Mouse (Mus musculus) bone marrow macrophage, adult 2 months (primary cell): ENCODE data around the gene Nxpe3. TPM values are rescaled to one million over a fixed set of nuclear protein-coding genes. Genes with fewer than 3 reads are reported as not detected.
"Not testable (repeated sequence)": the region's sequence is repeated elsewhere in the genome, so short reads cannot be mapped to it uniquely, and the experiment has no call there.

Experiments used
- H3K27ac ChIP-seq: 2 replicates; pipeline ENCODE4 v1.5.1; 2012; ENCODE audit warnings: low read depth, low read length; ENCODE audit not compliant: insufficient read depth
- H3K4me1 ChIP-seq: 2 replicates; pipeline ENCODE4 v1.6.1; 2012; ENCODE audit warnings: low read length; ENCODE audit not compliant: control insufficient read depth, insufficient read depth
- H3K4me3 ChIP-seq: 2 replicates; pipeline ENCODE4 v1.5.1; 2012; ENCODE audit warnings: mild to moderate bottlenecking, low read length, moderate library complexity; ENCODE audit not compliant: insufficient read depth
- CTCF ChIP-seq: IDR thresholded peaks from 2 replicates; pipeline ENCODE4 v1.5.1; 2012; ENCODE audit warnings: low read depth, mild to moderate bottlenecking, low read length, moderate library complexity
- POLR2A ChIP-seq: IDR thresholded peaks from 2 replicates; pipeline ENCODE4 v1.6.1; 2012; ENCODE audit warnings: mild to moderate bottlenecking, low read depth, low read length, borderline replicate concordance
- polyA plus RNA-seq: library from polyadenylated mRNA; stranded (reverse); fragments of >200 nt; gene quantifications from 2 replicates; pipeline ENCODE4 v1.2.4, GENCODE M21; 2012; ENCODE audit not compliant: missing spikeins, insufficient read depth, insufficient read length

Nxpe3 gene
- polyA plus RNA-seq, 1 experiment: 0.20 TPM

DNA sequence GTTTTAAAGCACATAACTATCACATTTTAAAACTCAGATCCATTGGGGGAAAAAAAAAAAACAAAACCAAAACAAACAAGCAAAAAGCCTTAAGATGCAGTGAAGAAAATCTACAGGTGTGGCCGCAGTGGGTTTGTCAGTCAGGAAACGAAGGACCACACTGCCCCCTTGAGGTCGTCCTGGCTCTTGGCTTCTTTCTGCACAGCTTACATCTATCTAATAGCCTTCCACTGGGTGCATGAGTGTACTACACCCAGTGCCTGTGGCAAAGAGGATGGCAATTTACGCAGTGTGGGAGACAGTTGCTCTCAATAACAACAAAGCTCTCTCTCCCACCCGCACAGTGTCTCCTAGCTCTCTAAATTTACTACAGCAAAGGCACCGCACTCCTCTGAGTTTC lies 36.6 kb downstream of the Nxpe3 start:
- Histone ChIP-seq H3K27ac (no peak overlapping the region), H3K4me1 (0 out of 2 replicates have a peak, but pooled peaks cover 2% of the 10 kb centered on the region), H3K4me3 (no peak overlapping the region)
- TF ChIP-seq CTCF (peak; percentile 53), POLR2A (no peak)

DNA sequence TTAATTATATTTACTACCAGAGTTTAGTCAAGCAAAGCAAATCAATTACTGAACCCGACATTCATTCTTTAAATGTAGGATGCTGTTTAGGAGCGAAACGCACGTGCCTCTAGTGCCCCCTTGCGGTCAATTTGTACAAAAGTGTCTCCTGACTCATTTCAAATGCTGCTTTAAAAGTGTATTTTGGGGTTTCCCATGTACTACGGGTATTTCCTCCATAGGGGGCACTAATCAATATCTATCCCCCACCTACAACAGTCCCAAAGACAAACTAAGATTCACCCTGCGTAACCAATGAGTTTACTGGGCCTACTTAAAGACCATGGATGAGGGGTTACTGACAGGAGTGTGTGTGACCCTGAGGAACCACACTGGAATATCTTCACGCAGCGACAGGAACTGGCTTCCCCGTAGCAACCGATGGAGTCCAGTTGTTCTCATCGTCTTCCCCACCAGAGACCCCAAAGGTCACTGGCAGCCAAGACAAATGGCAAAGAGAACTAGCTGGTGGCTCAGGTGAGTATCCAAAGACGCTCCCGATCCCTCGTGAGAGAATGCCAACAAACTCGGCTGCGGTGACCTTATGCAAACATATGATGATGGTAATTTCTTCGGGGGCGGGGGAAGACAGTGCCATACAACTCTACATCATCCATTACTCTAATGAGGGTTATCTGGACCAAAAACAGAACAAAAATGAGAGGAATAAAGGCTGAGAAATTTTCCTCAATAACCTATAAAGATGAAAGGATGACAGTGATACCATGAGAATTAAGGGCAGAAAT lies 42.0 kb downstream of the Nxpe3 start:
- Histone ChIP-seq H3K4me3 (no peak overlapping the region), H3K4me1 (peaks cover 6% of the 10 kb centered on the region), H3K27ac (no peak overlapping the region)
- TF ChIP-seq POLR2A (no peak), CTCF (no peak)

DNA sequence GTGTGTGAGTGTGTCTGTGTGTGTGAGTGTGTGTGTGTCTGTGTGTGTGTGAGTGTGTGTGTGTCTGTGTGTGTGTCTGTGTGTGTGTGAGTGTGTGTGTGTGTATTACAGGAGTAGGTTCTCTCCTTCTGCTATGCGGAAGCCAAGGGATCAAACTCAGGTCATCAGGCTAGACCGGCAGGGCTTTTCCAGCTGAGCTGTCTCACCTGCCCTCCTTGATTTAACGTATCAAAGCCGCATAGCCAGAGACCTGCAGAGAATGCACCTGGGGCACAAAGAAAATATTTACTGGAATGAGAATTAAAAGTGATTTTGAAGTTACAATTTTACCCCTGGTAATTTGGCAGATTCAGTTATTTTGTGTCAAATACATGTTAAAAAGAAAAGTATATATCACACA lies 42.6 kb downstream of the Nxpe3 start:
- Histone ChIP-seq H3K4me3 (no peak overlapping the region), H3K27ac (no peak overlapping the region), H3K4me1 (peaks cover 10% of the 10 kb centered on the region)
- TF ChIP-seq CTCF: no peak
- TF ChIP-seq POLR2A: no peak

DNA sequence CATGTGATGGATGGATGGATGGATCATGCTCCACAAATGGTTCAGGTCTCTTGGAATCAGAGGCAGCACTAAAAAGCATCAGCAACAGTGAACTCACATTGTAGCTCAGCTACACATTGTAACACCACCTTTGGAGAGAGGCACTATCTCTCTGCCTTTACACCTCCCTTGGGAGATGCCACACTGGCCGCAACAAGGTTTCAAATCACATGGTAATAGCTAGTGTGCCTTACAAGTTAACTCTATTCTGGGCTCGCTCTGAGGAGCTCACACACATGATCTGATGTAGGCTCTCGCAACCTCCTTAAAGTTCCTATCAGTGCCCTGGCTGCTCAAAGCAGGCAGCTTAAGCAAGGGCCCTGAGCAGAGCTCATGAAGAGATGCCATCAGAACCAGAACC lies 44.6 kb downstream of the Nxpe3 start:
- Histone ChIP-seq H3K4me3 (no peak overlapping the region), H3K4me1 (peaks cover 10% of the 10 kb centered on the region), H3K27ac (no peak overlapping the region)
- no peak for TF ChIP-seq POLR2A
- no peak for TF ChIP-seq CTCF

DNA sequence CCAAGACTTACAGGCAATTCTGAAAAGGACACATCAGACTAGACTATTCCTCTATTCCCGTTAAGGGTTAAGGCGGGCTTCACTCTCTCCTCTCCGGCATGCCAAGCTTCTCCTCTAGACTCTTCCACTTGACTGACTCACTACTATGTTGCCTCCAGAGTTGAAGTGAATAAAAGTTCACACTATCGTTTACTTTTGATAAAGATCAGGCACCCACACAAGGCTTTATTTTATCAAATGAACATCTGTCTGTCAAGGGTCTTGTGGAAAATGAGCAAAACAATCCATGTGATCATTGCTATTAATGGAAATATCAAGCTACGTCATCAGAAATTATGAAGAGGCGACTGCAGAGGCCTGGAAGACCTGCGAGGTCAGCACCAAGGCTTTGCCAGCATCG lies 47.4 kb downstream of the Nxpe3 start:
- H3K4me3 ChIP-seq: no peak overlapping the region
- TF ChIP-seq POLR2A (no peak), CTCF (no peak)
- peaks cover 10% of the 10 kb centered on the region for H3K4me1 ChIP-seq
- no peak overlapping the region for H3K27ac ChIP-seq

DNA sequence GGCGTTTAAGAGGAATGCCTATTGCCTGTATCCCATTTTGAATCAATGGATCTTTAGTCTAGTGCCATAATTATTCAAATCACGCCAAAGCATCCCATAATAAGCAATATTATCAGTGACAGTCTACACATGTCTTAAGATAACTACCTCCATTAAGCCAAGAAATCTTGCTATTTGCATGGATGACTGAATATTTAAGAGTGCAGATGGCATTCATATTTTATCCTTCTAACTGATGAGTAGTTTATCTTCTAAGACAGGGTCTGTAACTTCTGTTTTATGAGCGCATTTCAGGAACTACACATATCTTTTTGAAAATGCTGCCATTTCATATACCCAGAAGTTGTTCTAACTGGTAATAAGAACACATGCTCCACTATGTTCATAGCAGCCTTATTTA lies 50.2 kb downstream of the Nxpe3 start:
- no peak for TF ChIP-seq CTCF
- TF ChIP-seq POLR2A: no peak
- peaks cover 8% of the 10 kb centered on the region for H3K4me1 ChIP-seq
- H3K4me3 ChIP-seq: no peak overlapping the region
- H3K27ac ChIP-seq: no peak overlapping the region

DNA sequence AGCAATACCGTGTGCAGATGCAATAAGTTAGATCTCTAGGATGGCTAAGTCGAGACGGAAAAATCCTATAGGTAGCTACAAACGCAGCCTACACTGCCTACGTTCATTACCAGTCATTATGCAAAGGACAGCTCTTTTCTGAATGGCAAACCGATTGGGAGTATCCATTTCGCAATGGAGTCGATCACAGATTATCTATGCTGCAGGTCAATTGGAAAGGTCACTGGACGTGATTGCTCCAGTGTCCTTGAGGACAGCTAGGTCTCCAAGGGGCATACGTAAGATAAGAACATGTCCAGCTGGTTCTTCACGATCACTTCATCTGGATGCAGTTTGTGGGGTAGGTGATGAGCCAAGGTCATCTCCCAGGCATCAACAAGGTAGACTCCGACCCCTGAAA lies 51.2 kb downstream of the Nxpe3 start:
- H3K27ac ChIP-seq: no peak overlapping the region
- no peak overlapping the region for H3K4me3 ChIP-seq
- H3K4me1 ChIP-seq: peaks cover 4% of the 10 kb centered on the region; the same call in 1 of the 2 replicates
- TF ChIP-seq POLR2A: no peak
- TF ChIP-seq CTCF: no peak

DNA sequence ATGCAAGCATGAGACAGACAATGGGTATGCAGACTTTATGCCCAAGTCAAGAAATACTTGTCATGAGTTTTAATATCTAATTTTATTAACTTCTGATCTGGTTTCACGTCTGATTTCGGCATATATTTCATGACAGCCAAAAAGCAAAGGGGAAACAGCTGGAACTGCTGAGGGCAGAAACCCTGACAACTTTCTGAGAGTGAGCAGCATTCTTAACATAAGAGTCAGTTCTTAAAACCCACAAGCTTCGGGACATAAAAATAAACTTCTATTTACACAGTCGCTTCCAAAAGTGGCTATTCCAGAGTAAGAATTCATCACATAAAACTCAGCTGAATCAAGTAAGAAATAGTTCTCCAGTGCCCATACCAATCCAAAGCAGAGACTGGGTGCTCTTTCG lies 52.0 kb downstream of the Nxpe3 start:
- TF ChIP-seq CTCF: no peak
- H3K4me1 ChIP-seq: peaks cover 4% of the 10 kb centered on the region; the same call in 1 of the 2 replicates
- no peak overlapping the region for H3K27ac ChIP-seq
- no peak overlapping the region for H3K4me3 ChIP-seq

DNA sequence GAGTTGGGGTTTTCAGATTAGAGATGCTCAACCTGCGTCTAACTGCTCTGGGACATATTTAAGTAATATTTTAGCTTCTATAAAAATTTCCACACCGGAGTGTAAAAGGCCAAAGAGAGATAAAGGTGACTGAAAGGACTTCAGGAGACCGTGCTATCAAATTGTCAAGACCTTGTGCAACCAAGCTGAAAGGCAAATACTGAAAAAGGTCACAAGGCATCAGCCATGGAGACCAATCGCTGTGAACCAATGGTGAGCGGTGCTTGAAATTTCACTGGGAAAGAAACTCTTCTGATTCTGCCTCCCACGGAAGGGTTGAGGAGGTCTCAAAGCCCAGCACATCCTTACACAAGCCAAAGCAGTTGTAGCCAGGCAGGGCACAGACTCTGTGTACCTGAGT lies 53.6 kb downstream of the Nxpe3 start:
- H3K4me1 ChIP-seq: peaks cover 5% of the 10 kb centered on the region
- no peak overlapping the region for H3K27ac ChIP-seq
- TF ChIP-seq CTCF (no peak), POLR2A (no peak)
- no peak overlapping the region for H3K4me3 ChIP-seq

DNA sequence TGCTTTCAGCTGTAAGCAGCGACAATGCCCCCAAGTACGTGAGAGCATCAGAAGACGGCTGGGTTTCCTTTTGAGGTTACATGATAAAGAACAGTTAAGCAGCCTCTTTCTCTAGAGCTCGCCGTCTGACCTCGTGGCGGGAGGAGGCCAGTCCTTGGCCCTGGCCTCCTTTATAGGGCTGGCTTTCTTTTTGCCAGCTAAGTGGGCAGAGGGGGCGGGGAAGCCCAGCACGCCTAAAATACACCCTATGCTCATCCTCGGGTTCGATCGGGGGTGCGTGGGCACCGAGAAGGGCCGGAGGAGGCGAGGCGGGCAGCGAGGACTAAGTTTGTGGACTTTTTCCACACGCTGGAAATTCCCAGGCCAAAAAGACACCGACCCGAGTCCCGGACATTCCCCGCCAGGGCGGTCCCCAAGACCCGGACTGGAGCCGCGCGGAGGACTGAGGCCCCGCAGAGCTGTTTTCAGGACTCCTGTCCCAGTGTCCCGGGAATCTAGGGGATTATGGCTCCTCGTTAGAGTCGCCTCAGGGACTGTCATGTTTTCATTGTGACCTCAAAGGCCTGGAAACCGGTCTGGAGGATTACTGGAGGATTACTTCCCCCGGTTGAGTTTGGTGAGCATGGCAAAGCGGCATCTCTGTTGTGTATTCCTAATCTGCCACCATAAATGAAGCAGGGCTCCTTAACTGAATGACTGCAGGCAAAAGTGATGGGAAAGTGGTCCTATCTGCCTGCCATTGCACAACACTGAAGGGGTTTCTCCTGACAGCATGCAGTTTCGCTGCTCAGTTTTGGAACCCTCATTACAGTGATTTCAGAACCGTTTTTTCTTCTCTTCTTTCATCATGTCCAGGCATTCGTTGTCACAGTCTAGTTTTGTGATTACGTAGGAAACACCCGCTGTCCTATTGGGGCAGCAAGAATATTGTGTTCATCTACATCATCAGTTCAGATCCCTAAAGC lies 56.3 kb downstream of the Nxpe3 start, which contains the start of gene Nfkbiz:
TSS of gene Nfkbiz (minus strand) at position 390 of the 965 bp plus-strand sequence.
- Histone ChIP-seq H3K4me3 (peak within 1 kb of the TSS; percentile 64), H3K4me1 (peaks cover 13% of the 10 kb centered on the region), H3K27ac (peak within 1 kb of the TSS; percentile 82)
- TF ChIP-seq POLR2A (no peak), CTCF (no peak)

DNA sequence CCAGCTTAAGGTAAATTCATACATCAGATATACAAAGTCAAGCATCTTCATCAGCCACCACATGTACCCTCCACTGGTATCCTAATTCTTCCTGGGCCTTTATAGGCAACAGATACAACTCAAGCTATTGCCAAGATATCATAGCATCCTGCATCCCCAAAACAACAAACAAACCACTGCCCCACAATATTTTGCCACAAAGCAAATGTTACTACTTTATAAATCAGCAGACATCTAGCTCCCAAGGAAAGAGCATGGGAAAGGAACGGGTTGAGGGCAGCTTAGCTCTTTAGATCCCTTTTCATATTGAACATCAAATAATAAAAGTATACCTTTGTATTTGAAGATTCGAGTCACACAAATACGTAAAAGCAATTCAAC lies 57.0 kb downstream of the Nxpe3 start:
- Histone ChIP-seq H3K27ac (peak overlapping the region; percentile 82), H3K4me3 (peak overlapping the region; percentile 64), H3K4me1 (peaks cover 13% of the 10 kb centered on the region)
- no peak for TF ChIP-seq CTCF
- no peak for TF ChIP-seq POLR2A

DNA sequence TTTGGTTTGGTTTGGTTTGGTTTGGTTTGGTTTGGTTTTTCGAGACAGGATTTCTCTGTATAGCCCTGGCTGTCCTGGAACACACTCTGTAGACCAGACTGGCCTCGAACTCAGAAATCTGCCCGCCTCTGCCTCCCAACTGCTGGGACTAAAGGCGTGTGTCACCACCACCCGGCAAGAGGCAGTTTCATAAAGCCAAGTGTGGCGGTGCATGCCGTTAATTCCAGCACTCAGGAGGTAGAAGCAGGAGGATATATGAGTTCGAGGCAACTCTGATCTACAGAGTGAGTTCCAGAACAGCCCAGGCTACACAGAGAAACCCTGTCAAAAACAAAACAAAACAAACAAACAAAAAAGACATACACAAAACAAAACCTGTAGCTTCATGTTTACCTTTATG lies 57.4 kb downstream of the Nxpe3 start:
- H3K4me1 ChIP-seq: peaks cover 13% of the 10 kb centered on the region
- H3K27ac ChIP-seq: not testable (repeated sequence)
- H3K4me3 ChIP-seq: peak overlapping the region; percentile 20; the same call in 1 of the 2 replicates
